Mouse (Mus musculus): Measurements from ENCODE around the gene Tnik. TPM values are rescaled to one million over a fixed set of nuclear protein-coding genes. Genes with fewer than 3 reads are reported as not detected.

Gene Tnik
- polyA plus RNA-seq, 1 experiment from 2014 or later: 20.7 TPM

- no peak for TF ChIP-seq CTCF (IDR thresholded peaks at IDR 0.05)
- no peak for ATAC-seq
- DNase-seq (ENCODE audit: low read depth, low spot score): no peak
- no peaks in the 10 kb centered on the region for H3K27me3 ChIP-seq
- POLR2A ChIA-PET: interaction anchor here (0.6 to 1.3 kb wide), 2 partner anchors 10 kb away, joined by 3 to 4 read pairs; no protein-coding TSS in a partner anchor
- CTCF ChIA-PET: interaction anchor here (0.9 to 1.7 kb wide), 3 partner anchors 10 to 276 kb away, joined by 3 to 5 read pairs (median 3); no protein-coding TSS in a partner anchor
- in situ Hi-C loops (cut with MboI; ENCODE audit: low pct_unique_long_range_greater_than_20kb): no loop called here
These were observed 178.5 kb downstream of the Tnik start for GRCm38 (mm10) chr3:28441545-28441944.

- in situ Hi-C loops (cut with MboI; ENCODE audit: low pct_unique_long_range_greater_than_20kb): no loop called here
- CTCF ChIA-PET: interaction anchor here (0.9 to 1.9 kb wide), 5 partner anchors 11 to 276 kb away, joined by 3 to 6 read pairs (median 5); no protein-coding TSS in a partner anchor
- no peak for TF ChIP-seq CTCF (IDR thresholded peaks at IDR 0.05)
These were observed 179.1 kb downstream of the Tnik start for GRCm38 (mm10) chr3:28442116-28442515.

GRCm38 (mm10) chr3:28447950-28448349, 184.9 kb downstream of the Tnik start:
- no peak for ATAC-seq
- TF ChIP-seq CTCF (IDR thresholded peaks at IDR 0.05): no peak
- CTCF ChIA-PET: interaction anchor here (0.9 to 3.1 kb wide), 7 partner anchors 10 to 96 kb away, joined by 3 to 25 read pairs (median 4); no protein-coding TSS in a partner anchor
- no peaks in the 10 kb centered on the region for H3K27me3 ChIP-seq
- in situ Hi-C loops (cut with MboI; ENCODE audit: low pct_unique_long_range_greater_than_20kb): no loop called here
- POLR2A ChIA-PET: interaction anchor here (1.1 kb wide), 1 partner anchor 51 kb away, joined by 4 read pairs; no protein-coding TSS in a partner anchor
- no peak for DNase-seq (ENCODE audit: low read depth, low spot score)

More at GRCm38 (mm10) chr3:28442116-28442515, 179.1 kb downstream of the Tnik start:
- no peak for ATAC-seq
- POLR2A ChIA-PET: interaction anchor here (1.3 kb wide), 1 partner anchor 11 kb away, joined by 4 read pairs; no protein-coding TSS in a partner anchor
- no peak for DNase-seq (ENCODE audit: low read depth, low spot score)
- H3K27me3 ChIP-seq: no peaks in the 10 kb centered on the region

- CTCF ChIA-PET: interaction anchor here (1.2 to 1.5 kb wide), 3 partner anchors 10 to 38 kb away, joined by 3 to 5 read pairs (median 5); no protein-coding TSS in a partner anchor
- POLR2A ChIA-PET: interaction anchor here (0.6 kb wide), 1 partner anchor 1604 kb away, joined by 3 read pairs; no protein-coding TSS in a partner anchor
- in situ Hi-C loops (cut with MboI; ENCODE audit: low pct_unique_long_range_greater_than_20kb): no loop called here
- DNase-seq (ENCODE audit: low read depth, low spot score) (no peak), ATAC-seq (no peak)
- no peaks in the 10 kb centered on the region for H3K27me3 ChIP-seq
- no peak for TF ChIP-seq CTCF (IDR thresholded peaks at IDR 0.05)
These were observed 190.4 kb downstream of the Tnik start for GRCm38 (mm10) chr3:28453458-28453857.

- ATAC-seq (no peak), DNase-seq (ENCODE audit: low read depth, low spot score) (no peak)
- POLR2A ChIA-PET: no interaction called here
- no peak for TF ChIP-seq CTCF (IDR thresholded peaks at IDR 0.05)
- H3K27me3 ChIP-seq: no peaks in the 10 kb centered on the region
- CTCF ChIA-PET: interaction anchor here (0.7 to 1.5 kb wide), 3 partner anchors 9 to 24 kb away, joined by 3 to 5 read pairs (median 3); no protein-coding TSS in a partner anchor
- in situ Hi-C loops (cut with MboI; ENCODE audit: low pct_unique_long_range_greater_than_20kb): no loop called here
These were observed 193.8 kb downstream of the Tnik start for GRCm38 (mm10) chr3:28456842-28457241.

GRCm38 (mm10) chr3:28457517-28457916, 194.5 kb downstream of the Tnik start:
- ChIA-PET POLR2A (no interaction called here), CTCF (interaction anchor here (1.0 to 1.5 kb wide), 2 partner anchors 8 to 10 kb away, joined by 3 read pairs; no protein-coding TSS in a partner anchor)
- no peak for DNase-seq (ENCODE audit: low read depth, low spot score)
- H3K27me3 ChIP-seq: no peaks in the 10 kb centered on the region
- ATAC-seq: no peak
- in situ Hi-C loops (cut with MboI; ENCODE audit: low pct_unique_long_range_greater_than_20kb): no loop called here
- no peak for TF ChIP-seq CTCF (IDR thresholded peaks at IDR 0.05)

GRCm38 (mm10) chr3:28466688-28467087, 203.7 kb downstream of the Tnik start:
- no peak for TF ChIP-seq CTCF (IDR thresholded peaks at IDR 0.05)
- in situ Hi-C loops (cut with MboI; ENCODE audit: low pct_unique_long_range_greater_than_20kb): no loop called here
- CTCF ChIA-PET: interaction anchor here (1.1 to 1.7 kb wide), 6 partner anchors 10 to 76 kb away, joined by 3 to 5 read pairs (median 4); no protein-coding TSS in a partner anchor

GRCm38 (mm10) chr3:28467148-28467754, 204.2 kb downstream of the Tnik start:
- ATAC-seq: no peak
- no peak for TF ChIP-seq CTCF (IDR thresholded peaks at IDR 0.05)
- no peak for DNase-seq (ENCODE audit: low read depth, low spot score)
- CTCF ChIA-PET: interaction anchor here (0.8 to 1.7 kb wide), 7 partner anchors 9 to 76 kb away, joined by 3 to 5 read pairs (median 3); no protein-coding TSS in a partner anchor
- in situ Hi-C loops (cut with MboI; ENCODE audit: low pct_unique_long_range_greater_than_20kb): no loop called here
- no peaks in the 10 kb centered on the region for H3K27me3 ChIP-seq
- POLR2A ChIA-PET: interaction anchor here (0.6 kb wide), 1 partner anchor 23 kb away, joined by 3 read pairs; no protein-coding TSS in a partner anchor

More at GRCm38 (mm10) chr3:28466688-28467087, 203.7 kb downstream of the Tnik start:
- DNase-seq (ENCODE audit: low read depth, low spot score) (no peak), ATAC-seq (no peak)
- H3K27me3 ChIP-seq: no peaks in the 10 kb centered on the region
- POLR2A ChIA-PET: no interaction called here

GRCm38 (mm10) chr3:28467871-28468285, 204.9 kb downstream of the Tnik start:
- DNase-seq (ENCODE audit: low read depth, low spot score) (no peak), ATAC-seq (no peak)
- in situ Hi-C loops (cut with MboI; ENCODE audit: low pct_unique_long_range_greater_than_20kb): no loop called here
- ChIA-PET POLR2A (interaction anchor here (0.6 to 0.7 kb wide), 2 partner anchors 24 to 1479 kb away, joined by 3 to 4 read pairs; no protein-coding TSS in a partner anchor), CTCF (interaction anchor here (0.8 to 1.7 kb wide), 5 partner anchors 10 to 75 kb away, joined by 3 to 5 read pairs (median 3); no protein-coding TSS in a partner anchor)
- H3K27me3 ChIP-seq: no peaks in the 10 kb centered on the region
- no peak for TF ChIP-seq CTCF (IDR thresholded peaks at IDR 0.05)

- in situ Hi-C loops (cut with MboI; ENCODE audit: low pct_unique_long_range_greater_than_20kb): no loop called here
- ChIA-PET POLR2A (no interaction called here), CTCF (no interaction called here)
- ATAC-seq: no peak
- no peaks in the 10 kb centered on the region for H3K27me3 ChIP-seq
- no peak for TF ChIP-seq CTCF (IDR thresholded peaks at IDR 0.05)
- DNase-seq (ENCODE audit: low read depth, low spot score): no peak
These were observed 210.4 kb downstream of the Tnik start for GRCm38 (mm10) chr3:28473439-28473838.

- in situ Hi-C loops (cut with MboI; ENCODE audit: low pct_unique_long_range_greater_than_20kb): no loop called here
- ATAC-seq: no peak
- POLR2A ChIA-PET: interaction anchor here (1.1 kb wide), 1 partner anchor 10 kb away, joined by 4 read pairs; no protein-coding TSS in a partner anchor
- TF ChIP-seq CTCF (IDR thresholded peaks at IDR 0.05): no peak
- no peaks in the 10 kb centered on the region for H3K27me3 ChIP-seq
- DNase-seq (ENCODE audit: low read depth, low spot score): no peak
- CTCF ChIA-PET: no interaction called here
These were observed 214.4 kb downstream of the Tnik start for GRCm38 (mm10) chr3:28477373-28477772.
